Mouse (Mus musculus) embryonic facial prominence, embryonic 14.5 days (tissue): ENCODE measurements around the gene Thy1. TPM values are rescaled to one million over a fixed set of nuclear protein-coding genes. Genes with fewer than 3 reads are reported as not detected.

ENCODE experiments used
- ATAC-seq: fragments of 200-750 bp; cut with Nextera tagmentation; 2 replicates; pipeline ENCODE4 v1.8.0; 2017; ENCODE audit warnings: low read depth, moderate number of reproducible peaks, moderate TSS enrichment
- DNase-seq: peaks from one replicate; pipeline ENCODE4 v3.0.0-alpha.2; 2015; ENCODE audit warnings: low spot score
- H3K27ac ChIP-seq: fragments of 300-500 bp; sonication (generic); replicated peaks from 2 replicates; pipeline ENCODE4 v1.5.1; 2014; ENCODE audit warnings: low read depth, mild to moderate bottlenecking, low read length, moderate library complexity
- H3K27me3 ChIP-seq: fragments of 300-500 bp; sonication (generic); replicated peaks from 2 replicates; pipeline ENCODE4 v1.6.1; 2014; ENCODE audit warnings: low read length; ENCODE audit not compliant: control insufficient read depth, insufficient read depth
- H3K36me3 ChIP-seq: fragments of 300-500 bp; sonication (generic); 2 replicates; pipeline ENCODE4 v1.6.1; 2014; ENCODE audit warnings: low read length, mixed read lengths; ENCODE audit not compliant: control insufficient read depth, insufficient read depth
- H3K4me1 ChIP-seq: fragments of 300-500 bp; sonication (generic); 2 replicates; pipeline ENCODE4 v1.6.1; 2014; ENCODE audit warnings: antibody characterized with exemption, low read length; ENCODE audit not compliant: control insufficient read depth, insufficient read depth
- H3K4me2 ChIP-seq: fragments of 300-500 bp; sonication (generic); 2 replicates; pipeline ENCODE4 v1.6.1; 2014; ENCODE audit warnings: low read depth, mild to moderate bottlenecking, low read length, moderate library complexity, mixed read lengths
- H3K4me3 ChIP-seq: fragments of 300-500 bp; sonication (generic); 2 replicates; pipeline ENCODE4 v1.5.1; 2014; ENCODE audit warnings: low read depth, mild to moderate bottlenecking, low read length
- H3K9ac ChIP-seq: fragments of 300-500 bp; sonication (generic); 2 replicates; pipeline ENCODE4 v1.6.1; 2014; ENCODE audit warnings: low read depth, mild to moderate bottlenecking, low read length, moderate library complexity, mixed read lengths
- H3K9me3 ChIP-seq: fragments of 300-500 bp; sonication (generic); 2 replicates; pipeline ENCODE4 v1.6.1; 2016; ENCODE audit warnings: low read length; ENCODE audit not compliant: control insufficient read depth
- WGBS: fragments of 180-500 bp; shearing (Covaris S2); extraction: QIAGEN DNeasy Blood & Tissue Kit; methylation state at CpG from one replicate; pipeline ENCODE4 v1.1.7; 2014; 5-methylcytosine and 5-hydroxymethylcytosine counted together
- polyA plus RNA-seq: library from polyadenylated mRNA; unstranded; fragments of >200 nt; fragmentation: Nextera tagmentation; extraction: Ambion mirVana; gene quantifications from 2 replicates; pipeline ENCODE4 v1.2.1, GENCODE M21; 2014

Gene Thy1
- polyA plus RNA-seq, 1 experiment from 2014 or later, result 19.6 TPM

DNA sequence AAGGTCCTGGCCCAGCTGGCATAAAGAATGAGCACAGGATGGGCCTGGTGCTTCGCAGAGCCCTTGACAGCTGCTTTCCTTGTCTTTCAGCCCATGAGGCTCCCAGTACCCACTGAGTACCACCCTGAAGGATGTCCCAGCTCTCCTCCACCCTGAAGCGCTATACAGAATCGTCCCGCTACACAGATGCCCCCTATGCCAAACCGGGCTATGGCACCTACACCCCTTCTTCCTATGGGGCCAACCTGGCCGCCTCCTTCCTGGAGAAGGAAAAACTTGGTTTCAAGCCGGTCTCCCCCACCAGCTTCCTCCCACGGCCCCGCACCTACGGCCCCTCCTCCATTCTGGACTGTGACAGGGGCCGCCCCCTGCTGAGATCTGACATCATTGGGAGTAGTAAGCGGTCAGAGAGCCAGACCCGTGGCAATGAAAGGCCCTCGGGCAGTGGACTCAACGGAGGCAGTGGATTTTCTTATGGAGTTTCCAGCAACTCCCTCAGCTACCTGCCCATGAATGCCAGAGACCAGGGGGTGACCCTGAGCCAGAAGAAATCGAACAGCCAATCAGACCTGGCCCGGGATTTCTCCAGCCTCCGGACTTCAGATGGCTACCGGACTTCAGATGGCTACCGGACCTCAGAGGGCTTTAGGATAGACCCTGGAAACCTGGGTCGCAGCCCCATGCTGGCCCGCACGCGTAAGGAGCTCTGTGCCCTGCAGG, 32.3 kb downstream of the Thy1 start:
- Histone ChIP-seq H3K4me1 (peaks cover 20% of the 10 kb centered on the region), H3K4me3 (no peak overlapping the region), H3K9ac (no peak overlapping the region), H3K36me3 (no peaks in the 10 kb centered on the region), H3K27ac (no peak overlapping the region), H3K4me2 (no peak overlapping the region), H3K9me3 (no peaks in the 10 kb centered on the region), H3K27me3 (no peaks in the 10 kb centered on the region)
- WGBS, result 74% methylated on average over 24 of the region's 24 CpGs
- ATAC-seq (no peak), DNase-seq (no peak)

DNA sequence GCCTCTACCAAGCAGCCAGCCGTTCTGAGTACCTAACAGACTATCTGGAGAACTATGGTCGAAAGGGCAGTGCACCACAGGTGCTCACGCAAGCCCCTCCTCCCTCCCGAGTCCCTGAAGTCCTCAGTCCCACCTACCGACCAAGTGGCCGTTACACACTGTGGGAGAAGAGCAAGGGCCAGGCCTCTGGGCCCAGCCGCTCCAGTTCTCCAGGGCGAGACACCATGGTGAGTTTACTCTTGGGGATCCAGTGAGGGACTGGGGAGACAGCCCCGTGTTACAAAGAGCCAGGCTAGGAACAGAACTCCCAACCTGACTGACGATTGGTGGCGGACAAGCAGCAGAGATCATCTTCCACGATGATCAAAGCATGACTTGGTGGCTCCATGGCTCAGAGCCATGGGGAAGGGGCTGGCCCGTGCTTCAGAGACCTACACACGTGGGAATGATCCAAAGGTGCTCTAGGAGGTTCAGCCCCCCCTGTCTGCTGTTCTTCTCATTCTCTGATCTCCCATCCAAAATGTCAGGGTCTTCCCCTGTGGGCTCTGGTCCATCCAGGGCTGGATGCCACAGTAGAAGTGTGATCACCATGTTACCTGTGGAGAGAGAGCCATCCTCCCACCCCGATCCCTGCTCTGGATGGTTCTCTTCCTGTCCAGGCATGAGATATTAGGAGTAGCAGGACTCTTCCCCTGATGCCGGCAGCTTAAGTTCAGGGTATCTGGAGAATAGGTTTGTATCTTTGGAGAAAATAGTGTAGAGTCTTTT, 33.0 kb downstream of the Thy1 start:
- Histone ChIP-seq H3K4me2 (no peak overlapping the region), H3K36me3 (no peaks in the 10 kb centered on the region), H3K9ac (no peak overlapping the region), H3K27me3 (no peaks in the 10 kb centered on the region), H3K4me3 (no peak overlapping the region), H3K4me1 (peaks cover 20% of the 10 kb centered on the region), H3K9me3 (no peaks in the 10 kb centered on the region), H3K27ac (no peak overlapping the region)
- ATAC-seq (no peak), DNase-seq (no peak)
- WGBS, result 65% methylated on average over 16 of the region's 16 CpGs

DNA sequence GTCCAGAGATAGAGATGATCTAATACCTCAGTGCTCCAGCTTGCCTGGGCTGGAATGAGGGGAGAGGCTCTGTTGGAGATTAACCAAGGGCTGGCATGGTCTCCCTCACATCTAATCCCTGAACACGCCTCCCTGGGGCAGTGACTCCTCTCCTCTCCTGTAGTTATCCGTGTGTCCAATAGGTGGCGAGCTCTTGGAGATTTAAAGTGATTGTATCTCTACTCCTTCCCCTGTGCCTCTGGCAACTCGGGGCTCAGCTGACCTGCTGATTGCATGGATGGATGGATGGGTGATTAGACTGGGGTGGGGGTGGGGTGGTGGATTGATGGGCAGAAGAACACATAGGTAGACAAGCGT, 33.6 kb downstream of the Thy1 start:
- Histone ChIP-seq H3K4me2 (no peak overlapping the region), H3K27ac (no peak overlapping the region), H3K36me3 (no peaks in the 10 kb centered on the region), H3K9ac (no peak overlapping the region), H3K4me3 (no peak overlapping the region), H3K27me3 (no peaks in the 10 kb centered on the region), H3K9me3 (no peaks in the 10 kb centered on the region), H3K4me1 (peaks cover 20% of the 10 kb centered on the region)
- ATAC-seq (peak; percentile 30; the same call in 1 of the 2 replicates), DNase-seq (peak; percentile 77)
- WGBS, result 12% methylated on average over 5 of the region's 5 CpGs

DNA sequence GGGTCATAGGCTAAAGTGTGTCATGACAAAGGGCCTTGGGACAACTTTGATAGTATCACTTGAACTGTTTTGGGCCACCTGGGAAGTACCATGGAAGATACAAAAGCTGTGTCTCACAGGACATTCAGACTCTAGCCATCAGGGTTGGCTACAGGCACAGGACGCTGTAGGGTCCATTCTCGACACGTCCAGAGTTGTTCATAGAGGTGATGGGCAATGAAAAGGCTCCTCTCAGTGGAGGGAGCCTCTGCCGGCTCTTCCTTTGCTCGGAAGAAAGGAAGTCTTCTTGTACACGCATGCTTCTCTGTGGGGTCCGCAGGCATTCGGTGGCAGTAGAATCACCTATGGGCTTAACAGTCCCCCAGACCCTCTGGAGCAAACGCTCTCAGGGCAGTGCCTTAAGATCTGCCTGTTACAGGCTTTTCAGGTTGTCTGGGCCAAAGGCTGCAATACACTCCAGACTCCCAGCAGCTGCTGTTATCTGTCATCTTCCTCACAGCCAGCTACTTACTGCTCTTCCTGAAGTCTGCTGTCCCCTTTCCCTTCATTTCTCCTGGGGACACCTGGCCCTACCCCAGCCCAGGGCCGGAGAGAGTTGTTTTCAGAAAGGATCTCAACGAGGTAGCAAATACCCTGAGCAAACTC, 34.2 kb downstream of the Thy1 start:
- H3K9ac ChIP-seq, result no peak overlapping the region
- ATAC-seq (no peak), DNase-seq (no peak)
- H3K36me3 ChIP-seq, result no peaks in the 10 kb centered on the region
- WGBS, result 80% methylated on average over 11 of the region's 11 CpGs
- no peak overlapping the region for H3K4me2 ChIP-seq
- no peak overlapping the region for H3K4me3 ChIP-seq
- H3K9me3 ChIP-seq, result no peaks in the 10 kb centered on the region
- H3K27me3 ChIP-seq, result no peaks in the 10 kb centered on the region
- no peak overlapping the region for H3K27ac ChIP-seq
- peaks cover 13% of the 10 kb centered on the region for H3K4me1 ChIP-seq

DNA sequence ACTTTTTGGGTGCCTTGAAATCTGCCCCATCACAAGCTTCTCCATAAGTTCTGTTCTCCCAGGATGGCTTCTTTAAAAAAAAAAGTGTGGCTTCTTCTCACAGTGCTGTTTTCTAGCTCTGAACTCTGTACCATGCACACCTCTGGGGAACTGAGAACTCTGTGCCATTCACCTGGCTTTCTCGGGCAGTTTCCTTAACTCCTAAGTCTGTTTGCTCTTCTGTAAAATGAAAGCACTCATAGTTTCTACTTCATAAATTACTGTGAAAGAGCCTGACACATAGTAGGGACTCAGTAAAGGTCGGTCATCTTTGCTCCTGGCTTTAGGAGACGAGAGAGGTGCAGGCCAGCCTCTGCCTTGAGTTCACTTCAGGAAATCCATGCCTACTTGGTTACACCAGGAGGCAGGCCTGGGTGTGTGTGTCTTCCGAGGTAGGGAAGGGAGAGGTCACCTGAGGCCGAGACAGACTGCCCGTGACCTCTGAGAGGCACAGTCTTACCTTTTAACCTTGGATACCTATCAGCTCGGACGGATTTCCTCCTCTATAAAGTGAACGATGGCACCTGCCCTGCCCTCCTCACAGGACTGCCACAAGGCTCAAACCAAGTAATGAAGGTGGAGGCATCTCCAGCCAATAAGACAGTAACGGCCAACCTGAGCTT, 35.1 kb downstream of the Thy1 start:
- Histone ChIP-seq H3K27me3 (peaks cover 9% of the 10 kb centered on the region; the same call in 1 of the 2 replicates), H3K9me3 (no peaks in the 10 kb centered on the region), H3K4me3 (no peak overlapping the region), H3K4me2 (no peak overlapping the region), H3K36me3 (no peaks in the 10 kb centered on the region), H3K4me1 (peaks cover 10% of the 10 kb centered on the region), H3K27ac (no peak overlapping the region), H3K9ac (no peak overlapping the region)
- ATAC-seq, result no peak
- 74% methylated on average over 10 of the region's 10 CpGs for WGBS
- DNase-seq, result no peak

DNA sequence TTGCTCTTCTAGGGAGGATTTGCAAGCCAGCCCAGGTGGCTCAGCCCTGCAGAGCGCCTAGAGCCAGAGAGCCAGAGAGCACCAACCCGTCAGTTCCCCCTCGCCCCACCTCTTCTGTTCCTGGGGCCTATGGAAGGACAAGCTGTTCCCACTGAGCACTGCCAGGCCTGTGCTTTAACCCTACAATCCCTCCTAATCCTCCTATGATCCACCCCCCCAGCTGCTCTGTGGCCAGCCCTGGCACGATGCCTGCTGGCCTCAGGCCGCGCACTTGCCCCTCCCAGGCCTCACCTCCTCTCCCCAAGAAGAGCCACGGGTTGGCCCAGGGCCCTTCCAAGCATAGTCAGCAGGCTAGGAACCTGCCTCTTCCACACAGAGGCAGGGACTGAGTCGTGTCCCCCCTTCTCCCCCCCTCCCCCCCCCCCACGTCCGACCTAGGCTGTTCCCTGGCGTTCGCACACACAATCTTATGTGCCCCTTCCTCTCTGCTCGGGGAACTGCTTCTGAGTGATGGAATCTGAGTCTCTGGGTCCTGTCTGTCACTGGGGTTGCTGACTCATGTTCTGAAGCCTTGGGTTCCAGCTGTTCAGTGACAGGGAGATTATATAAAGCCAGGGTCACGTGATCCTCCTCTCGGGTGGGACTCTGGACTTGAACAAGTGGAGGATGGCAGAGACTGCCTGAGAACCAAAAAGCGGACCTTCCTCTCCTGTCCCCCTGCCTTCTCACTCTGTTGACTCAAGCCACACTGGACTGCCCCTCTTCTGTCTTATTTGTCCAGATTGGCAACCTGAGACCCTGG, 36.0 kb downstream of the Thy1 start:
- Histone ChIP-seq H3K36me3 (no peaks in the 10 kb centered on the region), H3K9me3 (no peaks in the 10 kb centered on the region), H3K27ac (no peak overlapping the region; the same call in 1 of the 2 replicates), H3K27me3 (peaks cover 11% of the 10 kb centered on the region; the same call in 1 of the 2 replicates), H3K4me3 (no peak overlapping the region), H3K4me2 (peak overlapping the region; percentile 12; the same call in 1 of the 2 replicates), H3K9ac (0 out of 2 replicates have a peak overlapping the region, but pooled peaks have one; percentile 38), H3K4me1 (peaks cover 17% of the 10 kb centered on the region)
- WGBS, result 28% methylated on average over 14 of the region's 16 CpGs
- peak; percentile 90 for ATAC-seq
- peak; percentile 88 for DNase-seq

DNA sequence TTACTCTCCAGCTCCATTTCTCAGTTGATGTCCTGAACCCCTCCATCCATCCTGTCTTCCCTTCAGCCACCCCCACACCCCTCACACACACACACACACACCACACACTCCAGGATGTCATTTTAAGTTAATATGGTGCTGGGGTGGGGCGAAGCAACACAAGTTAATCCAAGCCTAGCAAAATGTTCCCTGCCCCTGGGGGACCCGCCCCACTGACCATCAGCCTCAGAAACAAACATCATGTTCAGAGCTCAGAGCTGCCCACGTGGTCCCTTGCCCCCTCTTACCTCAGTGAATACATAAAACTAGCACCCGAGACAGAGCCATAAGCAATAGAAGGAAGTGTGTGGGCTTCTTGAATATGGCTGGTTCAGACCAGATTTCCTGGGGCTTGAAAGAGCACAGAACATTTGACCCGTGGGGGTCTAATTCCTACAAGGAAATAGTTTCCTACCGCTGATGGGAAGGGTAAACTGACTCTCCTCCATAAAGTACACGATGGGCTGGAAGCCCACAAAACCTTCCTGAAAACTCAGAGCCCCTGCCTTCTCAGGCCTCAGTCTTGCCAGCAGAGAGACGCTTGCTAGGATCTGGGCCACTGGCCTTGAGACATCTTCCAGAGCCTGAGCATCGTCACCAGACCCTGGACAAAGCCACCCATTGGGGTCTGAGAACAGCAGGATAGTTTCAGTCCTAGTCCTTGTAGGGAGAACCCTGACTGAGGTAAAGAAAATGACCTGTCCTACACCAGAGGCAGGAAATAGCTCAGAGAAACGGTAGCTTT, 37.0 kb downstream of the Thy1 start:
- no peak overlapping the region for H3K9ac ChIP-seq
- WGBS, result 63% methylated on average over 10 of the region's 10 CpGs
- H3K36me3 ChIP-seq, result no peaks in the 10 kb centered on the region
- H3K4me1 ChIP-seq, result peaks cover 20% of the 10 kb centered on the region
- DNase-seq, result no peak
- H3K4me2 ChIP-seq, result no peak overlapping the region
- peaks cover 15% of the 10 kb centered on the region; the same call in 1 of the 2 replicates for H3K27me3 ChIP-seq
- H3K9me3 ChIP-seq, result no peaks in the 10 kb centered on the region
- no peak overlapping the region for H3K4me3 ChIP-seq
- ATAC-seq, result no peak
- no peak overlapping the region for H3K27ac ChIP-seq
